Mouse (Mus musculus): ENCODE measurements around the gene Hist1h1e. TPM values are rescaled to one million over a fixed set of nuclear protein-coding genes. Genes with fewer than 3 reads are reported as not detected.

Hist1h1e gene
- polyA plus RNA-seq, 1 experiment from 2014 or later: 12.8 TPM

DNA sequence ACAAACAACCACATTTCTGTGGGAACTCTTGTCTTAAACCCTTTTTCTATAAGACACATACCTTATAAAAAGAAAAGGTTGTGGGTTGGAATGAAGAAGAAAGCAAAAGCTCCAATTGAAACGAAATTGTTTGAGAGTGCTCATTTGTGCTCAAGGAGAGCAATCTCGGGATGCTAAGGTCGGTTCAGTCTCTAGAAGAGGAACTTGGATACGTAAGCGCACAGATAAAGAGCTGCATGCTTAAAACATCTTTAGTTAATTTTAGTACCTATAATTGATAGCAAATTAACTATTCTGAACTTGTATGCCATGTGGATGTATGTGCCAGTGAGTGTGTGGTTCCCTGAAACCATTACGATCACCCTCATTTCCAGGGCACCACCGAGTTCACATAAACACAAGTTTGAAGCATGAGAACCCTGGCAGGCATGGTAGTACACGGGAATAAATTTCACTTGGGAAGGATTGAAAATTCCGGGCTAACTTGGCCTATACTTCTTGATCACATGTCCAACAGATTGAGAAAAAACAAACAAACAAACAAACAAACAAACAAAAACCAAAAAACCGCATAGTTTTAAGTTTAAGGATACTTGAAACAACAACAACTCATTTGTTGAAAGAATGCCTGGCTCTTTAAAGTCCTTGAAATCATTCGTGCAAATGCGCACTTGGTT lies 2.2 kb downstream of the Hist1h1e start:
- 47% methylated on average over 12 of the region's 12 CpGs for WGBS
- DNase-seq (ENCODE audit: low spot score) (no peak), ATAC-seq (ENCODE audit: low read depth) (no peak)
- no peaks in the 10 kb centered on the region for H3K9me3 ChIP-seq (ENCODE audit: control insufficient read depth, low read length)
- H3K4me3 ChIP-seq (ENCODE audit: low read depth, low read length): peak overlapping the region; percentile 69
- no peaks in the 10 kb centered on the region for H3K36me3 ChIP-seq (ENCODE audit: control insufficient read depth, insufficient read depth, low read length)
- H3K9ac ChIP-seq (ENCODE audit: low read depth, low read length): peak overlapping the region; percentile 92
- H3K27me3 ChIP-seq (replicated peaks; ENCODE audit: control insufficient read depth, insufficient read depth, low read length): no peaks in the 10 kb centered on the region
- peak overlapping the region; percentile 94 for H3K4me2 ChIP-seq (ENCODE audit: low read depth, low read length)
- H3K27ac ChIP-seq (replicated peaks; ENCODE audit: low read depth, low read length): peak overlapping the region; percentile 96
- peaks cover 3% of the 10 kb centered on the region; the same call in 1 of the 2 replicates for H3K4me1 ChIP-seq (ENCODE audit: control insufficient read depth, insufficient read depth, low read length)

- no peak overlapping the region for H3K9ac ChIP-seq (ENCODE audit: low read depth, low read length)
- H3K4me1 ChIP-seq (ENCODE audit: control insufficient read depth, insufficient read depth, low read length): no peaks in the 10 kb centered on the region
- no peak for ATAC-seq (ENCODE audit: low read depth)
- no peak for DNase-seq (ENCODE audit: low spot score)
- no peaks in the 10 kb centered on the region for H3K36me3 ChIP-seq (ENCODE audit: control insufficient read depth, insufficient read depth, low read length)
- H3K4me3 ChIP-seq (ENCODE audit: low read depth, low read length): no peak overlapping the region
- WGBS: 90% methylated on average over 3 of the region's 3 CpGs
- no peak overlapping the region for H3K27ac ChIP-seq (replicated peaks; ENCODE audit: low read depth, low read length)
- H3K27me3 ChIP-seq (replicated peaks; ENCODE audit: control insufficient read depth, insufficient read depth, low read length): no peaks in the 10 kb centered on the region
- no peaks in the 10 kb centered on the region for H3K9me3 ChIP-seq (ENCODE audit: control insufficient read depth, low read length)
- no peak overlapping the region for H3K4me2 ChIP-seq (ENCODE audit: low read depth, low read length)
These were observed 10.7 kb downstream of the Hist1h1e start for GRCm38 (mm10) chr13:23611638-23612037.

- H3K4me2 ChIP-seq (ENCODE audit: low read depth, low read length): no peak overlapping the region
- H3K27me3 ChIP-seq (replicated peaks; ENCODE audit: control insufficient read depth, insufficient read depth, low read length): no peaks in the 10 kb centered on the region
- no peaks in the 10 kb centered on the region for H3K4me1 ChIP-seq (ENCODE audit: control insufficient read depth, insufficient read depth, low read length)
- no peaks in the 10 kb centered on the region for H3K36me3 ChIP-seq (ENCODE audit: control insufficient read depth, insufficient read depth, low read length)
- H3K9me3 ChIP-seq (ENCODE audit: control insufficient read depth, low read length): no peaks in the 10 kb centered on the region
- no peak overlapping the region for H3K4me3 ChIP-seq (ENCODE audit: low read depth, low read length)
- no peak overlapping the region for H3K9ac ChIP-seq (ENCODE audit: low read depth, low read length)
- WGBS: 71% methylated on average over 2 of the region's 2 CpGs
- DNase-seq (ENCODE audit: low spot score) (no peak), ATAC-seq (ENCODE audit: low read depth) (no peak)
- H3K27ac ChIP-seq (replicated peaks; ENCODE audit: low read depth, low read length): no peak overlapping the region
These were observed 12.0 kb downstream of the Hist1h1e start for GRCm38 (mm10) chr13:23610393-23610792.

- no peak overlapping the region for H3K27ac ChIP-seq (replicated peaks; ENCODE audit: low read depth, low read length)
- no peaks in the 10 kb centered on the region for H3K36me3 ChIP-seq (ENCODE audit: control insufficient read depth, insufficient read depth, low read length)
- no peak for DNase-seq (ENCODE audit: low spot score)
These were observed 12.5 kb downstream of the Hist1h1e start for GRCm38 (mm10) chr13:23609844-23610243.

GRCm38 (mm10) chr13:23609209-23609608 lies 13.1 kb downstream of the Hist1h1e start:
- no peak overlapping the region for H3K27ac ChIP-seq (replicated peaks; ENCODE audit: low read depth, low read length)
- ATAC-seq (ENCODE audit: low read depth) (no peak), DNase-seq (ENCODE audit: low spot score) (no peak)
- H3K4me3 ChIP-seq (ENCODE audit: low read depth, low read length): no peak overlapping the region
- no peaks in the 10 kb centered on the region for H3K9me3 ChIP-seq (ENCODE audit: control insufficient read depth, low read length)
- H3K9ac ChIP-seq (ENCODE audit: low read depth, low read length): no peak overlapping the region
- H3K27me3 ChIP-seq (replicated peaks; ENCODE audit: control insufficient read depth, insufficient read depth, low read length): no peaks in the 10 kb centered on the region
- no peaks in the 10 kb centered on the region for H3K4me1 ChIP-seq (ENCODE audit: control insufficient read depth, insufficient read depth, low read length)
- H3K36me3 ChIP-seq (ENCODE audit: control insufficient read depth, insufficient read depth, low read length): no peaks in the 10 kb centered on the region
- WGBS: 89% methylated on average over 4 of the region's 4 CpGs
- H3K4me2 ChIP-seq (ENCODE audit: low read depth, low read length): no peak overlapping the region

More at GRCm38 (mm10) chr13:23609844-23610243, 12.5 kb downstream of the Hist1h1e start:
- no peaks in the 10 kb centered on the region for H3K4me1 ChIP-seq (ENCODE audit: control insufficient read depth, insufficient read depth, low read length)
- ATAC-seq (ENCODE audit: low read depth): no peak
- H3K27me3 ChIP-seq (replicated peaks; ENCODE audit: control insufficient read depth, insufficient read depth, low read length): no peaks in the 10 kb centered on the region
- H3K4me2 ChIP-seq (ENCODE audit: low read depth, low read length): no peak overlapping the region
- no peak overlapping the region for H3K4me3 ChIP-seq (ENCODE audit: low read depth, low read length)
- H3K9ac ChIP-seq (ENCODE audit: low read depth, low read length): no peak overlapping the region
- no peaks in the 10 kb centered on the region for H3K9me3 ChIP-seq (ENCODE audit: control insufficient read depth, low read length)

GRCm38 (mm10) chr13:23605052-23605451 lies 17.3 kb downstream of the Hist1h1e start:
- ATAC-seq (ENCODE audit: low read depth): no peak
- H3K9ac ChIP-seq (ENCODE audit: low read depth, low read length): no peak overlapping the region
- H3K4me2 ChIP-seq (ENCODE audit: low read depth, low read length): no peak overlapping the region
- no peaks in the 10 kb centered on the region for H3K4me1 ChIP-seq (ENCODE audit: control insufficient read depth, insufficient read depth, low read length)
- no peak overlapping the region for H3K27ac ChIP-seq (replicated peaks; ENCODE audit: low read depth, low read length)
- H3K27me3 ChIP-seq (replicated peaks; ENCODE audit: control insufficient read depth, insufficient read depth, low read length): no peaks in the 10 kb centered on the region
- no peak overlapping the region for H3K4me3 ChIP-seq (ENCODE audit: low read depth, low read length)
- WGBS: 86% methylated on average over 3 of the region's 3 CpGs
- no peak for DNase-seq (ENCODE audit: low spot score)
- H3K36me3 ChIP-seq (ENCODE audit: control insufficient read depth, insufficient read depth, low read length): no peaks in the 10 kb centered on the region
- no peaks in the 10 kb centered on the region for H3K9me3 ChIP-seq (ENCODE audit: control insufficient read depth, low read length)

DNA sequence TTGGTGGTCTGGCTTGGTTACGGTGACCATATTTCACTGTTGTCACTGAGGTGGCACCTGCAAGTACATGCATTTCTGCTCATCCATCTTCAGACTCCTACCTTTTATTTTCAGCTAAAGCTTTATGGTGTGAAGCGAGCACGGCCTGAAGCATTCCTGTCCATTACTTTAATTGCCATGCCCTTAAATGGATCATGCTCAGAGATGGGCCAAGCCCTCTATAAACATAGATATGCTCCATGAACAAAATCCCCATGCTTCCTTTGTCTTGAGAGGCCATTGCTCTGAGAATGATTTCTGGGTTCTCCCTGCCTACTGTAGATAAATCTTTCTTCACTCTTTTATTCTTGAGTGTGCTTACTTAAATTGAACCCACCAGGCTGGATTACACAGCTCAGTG lies 17.9 kb downstream of the Hist1h1e start:
- no peak overlapping the region for H3K4me2 ChIP-seq (ENCODE audit: low read depth, low read length)
- 88% methylated on average over 3 of the region's 3 CpGs for WGBS
- no peaks in the 10 kb centered on the region for H3K4me1 ChIP-seq (ENCODE audit: control insufficient read depth, insufficient read depth, low read length)
- ATAC-seq (ENCODE audit: low read depth) (no peak), DNase-seq (ENCODE audit: low spot score) (no peak)
- H3K27ac ChIP-seq (replicated peaks; ENCODE audit: low read depth, low read length): no peak overlapping the region
- H3K36me3 ChIP-seq (ENCODE audit: control insufficient read depth, insufficient read depth, low read length): no peaks in the 10 kb centered on the region
- no peaks in the 10 kb centered on the region for H3K9me3 ChIP-seq (ENCODE audit: control insufficient read depth, low read length)
- no peaks in the 10 kb centered on the region for H3K27me3 ChIP-seq (replicated peaks; ENCODE audit: control insufficient read depth, insufficient read depth, low read length)
- H3K4me3 ChIP-seq (ENCODE audit: low read depth, low read length): no peak overlapping the region
- H3K9ac ChIP-seq (ENCODE audit: low read depth, low read length): no peak overlapping the region

- Histone ChIP-seq H3K27me3 (replicated peaks; ENCODE audit: control insufficient read depth, insufficient read depth, low read length) (no peaks in the 10 kb centered on the region), H3K27ac (replicated peaks; ENCODE audit: low read depth, low read length) (no peak overlapping the region), H3K4me1 (ENCODE audit: control insufficient read depth, insufficient read depth, low read length) (no peaks in the 10 kb centered on the region), H3K4me2 (ENCODE audit: low read depth, low read length) (no peak overlapping the region), H3K9ac (ENCODE audit: low read depth, low read length) (no peak overlapping the region), H3K36me3 (ENCODE audit: control insufficient read depth, insufficient read depth, low read length) (no peaks in the 10 kb centered on the region), H3K4me3 (ENCODE audit: low read depth, low read length) (no peak overlapping the region), H3K9me3 (ENCODE audit: control insufficient read depth, low read length) (no peaks in the 10 kb centered on the region)
- no peak for DNase-seq (ENCODE audit: low spot score)
- ATAC-seq (ENCODE audit: low read depth): no peak
- 82% methylated on average over 7 of the region's 7 CpGs for WGBS
These were observed 19.1 kb downstream of the Hist1h1e start for GRCm38 (mm10) chr13:23603182-23603699.

GRCm38 (mm10) chr13:23597957-23598356 lies 24.4 kb downstream of the Hist1h1e start:
- Histone ChIP-seq H3K4me3 (ENCODE audit: low read depth, low read length) (no peak overlapping the region), H3K27ac (replicated peaks; ENCODE audit: low read depth, low read length) (no peak overlapping the region), H3K36me3 (ENCODE audit: control insufficient read depth, insufficient read depth, low read length) (no peaks in the 10 kb centered on the region), H3K4me1 (ENCODE audit: control insufficient read depth, insufficient read depth, low read length) (no peaks in the 10 kb centered on the region), H3K4me2 (ENCODE audit: low read depth, low read length) (no peak overlapping the region), H3K9me3 (ENCODE audit: control insufficient read depth, low read length) (no peaks in the 10 kb centered on the region), H3K9ac (ENCODE audit: low read depth, low read length) (no peak overlapping the region), H3K27me3 (replicated peaks; ENCODE audit: control insufficient read depth, insufficient read depth, low read length) (no peaks in the 10 kb centered on the region)
- ATAC-seq (ENCODE audit: low read depth) (no peak), DNase-seq (ENCODE audit: low spot score) (peak; percentile 82)
- WGBS: 6% methylated on average over 9 of the region's 9 CpGs

Measured in embryonic facial prominence, embryonic 14.5 days (tissue).